Mouse (Mus musculus) ES-Bruce4 (cell line): ENCODE measurements around the gene Dusp2.

Experiments used
- CTCF ChIP-seq: IDR thresholded peaks from one replicate; pipeline ENCODE4 v1.8.1; 2011; ENCODE audit warnings: low read depth, low read length
- EP300 ChIP-seq: IDR thresholded peaks from 2 replicates; pipeline ENCODE4 v1.6.1; 2011; ENCODE audit warnings: low read depth, low read length; ENCODE audit not compliant: insufficient read depth
- POLR2A ChIP-seq: IDR thresholded peaks from one replicate; pipeline ENCODE4 v1.8.1; 2011; ENCODE audit warnings: low read length; ENCODE audit not compliant: insufficient read depth

GRCm38 (mm10) chr2:127324456-127324855 is 11.5 kb upstream of the Dusp2 start:
- no peak for TF ChIP-seq CTCF
- no peak for TF ChIP-seq POLR2A
- TF ChIP-seq EP300: no peak
